8 mouse cellular contexts compared by ENCODE assay signal in genomic region chr10:7667342-7667802, GRCm38 (mm10). TPM values are rescaled to one million over a fixed set of nuclear protein-coding genes. Genes with fewer than 3 reads are reported as not detected.
DNase-seq lines count a peak whose midpoint lies in the region; ATAC-seq and TF ChIP-seq lines count a peak whose summit lies in the region.

Nup43 (plus strand) TSS chr10:7667503.

- H3K4me3 ChIP-seq in hindbrain, embryonic 14.5 days (replicated peaks; ENCODE audit: low read length) = peak within 1 kb of the TSS; percentile 84

- peaks cover 12% of the 10 kb centered on the region for H3K4me1 ChIP-seq in hindbrain, embryonic 14.5 days (replicated peaks; ENCODE audit: control insufficient read depth, insufficient read depth, low read length)

- H3K9ac ChIP-seq in hindbrain, embryonic 14.5 days = peak within 1 kb of the TSS; percentile 77

- no peak for DNase-seq in Patski (ENCODE audit: low read depth, low spot score)
- peak; percentile 92 to 93 for DNase-seq in cerebellum, postnatal 14 days
- peak; percentile 80 to 85 for DNase-seq in frontal cortex, postnatal 14 days (ENCODE audit: low spot score in 2 of 2)
- peak; percentile 95 for DNase-seq in hindbrain, embryonic 14.5 days (ENCODE audit: low spot score)
- peak; percentile 76 for DNase-seq in left cerebral cortex, adult 11 months (ENCODE audit: low spot score)
- DNase-seq in lung, postnatal 4 days = peak; percentile 93
- peak; percentile 91 for DNase-seq in retina, postnatal 7 days (ENCODE audit: low read depth, low spot score)
- peak; percentile 78 for DNase-seq in urinary bladder, adult 2 months (ENCODE audit: low spot score)

- CTCF ChIA-PET in Patski (lab: Charles Lee) = no interaction called here

- in situ Hi-C loops in Patski (cut with MboI; ENCODE audit: low pct_unique_long_range_greater_than_20kb) = no loop called here

- H3K27ac ChIP-seq in hindbrain, embryonic 14.5 days = peak within 1 kb of the TSS; percentile 70; the same call in 1 of the 2 replicates

- TF ChIP-seq CTCF in Patski (IDR thresholded peaks at IDR 0.05) = no peak

- ATAC-seq in Patski = peak; percentile 77
- peak; percentile 89 for ATAC-seq in hindbrain, embryonic 14.5 days (ENCODE audit: low FRiP score)

- under 1% methylated on average over 24 of the region's 24 CpGs for WGBS in hindbrain, embryonic 14.5 days

- H3K27me3 ChIP-seq in Patski = no peaks in the 10 kb centered on the region
- H3K27me3 ChIP-seq in hindbrain, embryonic 14.5 days (ENCODE audit: control insufficient read depth, insufficient read depth, low read length) = no peaks in the 10 kb centered on the region

- peaks cover 22% of the 10 kb centered on the region for H3K36me3 ChIP-seq in hindbrain, embryonic 14.5 days (replicated peaks; ENCODE audit: control insufficient read depth, insufficient read depth)

- POLR2A ChIA-PET in Patski (lab: Charles Lee) = no interaction called here

- H3K9me3 ChIP-seq in hindbrain, embryonic 14.5 days (ENCODE audit: control insufficient read depth, low read length) = no peaks in the 10 kb centered on the region

- peak within 1 kb of the TSS; percentile 73 for H3K4me2 ChIP-seq in hindbrain, embryonic 14.5 days (replicated peaks)

RNA-seq across cellular contexts. Expression of gene Nup43, which starts in this region (rescaled TPM):
- polyA plus RNA-seq in Patski (2021) = 21.9 TPM
- polyA plus RNA-seq in hindbrain, embryonic 14.5 days (2014; fragmentation: Nextera tagmentation; extraction: Ambion mirVana) = 28.7 and 32.3 TPM in 2 replicates
- 10.2 and 12.4 TPM in 2 replicates for polyA plus RNA-seq in urinary bladder, adult 2 months (2012; rRNA removed)
